Mouse (Mus musculus) thymus, adult 2 months (tissue): ENCODE measurements around the gene Mrps6.

Experiments used
- CTCF ChIP-seq: fragments of 200-500 bp; IDR thresholded peaks from 2 replicates; pipeline ENCODE4 v1.5.1; 2012; ENCODE audit warnings: mild to moderate bottlenecking, control low read depth, low read length, moderate library complexity, borderline replicate concordance; ENCODE audit not compliant: control insufficient read depth, poor library complexity, insufficient read depth; ENCODE audit errors: extremely low read depth
- POLR2A ChIP-seq: fragments of 200-500 bp; IDR thresholded peaks from 2 replicates; pipeline ENCODE4 v1.6.1; 2012; ENCODE audit warnings: mild to moderate bottlenecking, low read length, control low read depth, moderate library complexity; ENCODE audit not compliant: control insufficient read depth, poor library complexity, insufficient read depth; ENCODE audit errors: extremely low read depth

GRCm38 (mm10) chr16:92158461-92159091 is 100.5 kb downstream of the Mrps6 start:
- TF ChIP-seq POLR2A = no peak
- TF ChIP-seq CTCF = no peak
